Mouse (Mus musculus): ENCODE measurements at regions not wholly inside any gene's neighbourhood (a gene's known extent, or its start where the extent isn't known, plus 50 kb on each side); places are given as distances from the start of the nearest gene placed in this dataset.

- H3K36me3 ChIP-seq = no peaks in the 10 kb centered on the region
- 93% methylated on average over 3 of the region's 3 CpGs for WGBS
- no peak overlapping the region for H3K27ac ChIP-seq (replicated peaks)
- H3K9ac ChIP-seq (replicated peaks) = no peak overlapping the region
- H3K27me3 ChIP-seq = no peaks in the 10 kb centered on the region
- no peak overlapping the region for H3K4me3 ChIP-seq
- H3K4me2 ChIP-seq (replicated peaks) = no peak overlapping the region
- no peaks in the 10 kb centered on the region for H3K4me1 ChIP-seq
- ATAC-seq (ENCODE audit: low FRiP score, low read depth) = no peak
- H3K9me3 ChIP-seq = peaks cover 18% of the 10 kb centered on the region
Measured at GRCm38 (mm10) chr17:47089769-47090168, 79.4 kb upstream of the Ubr2 start.

- Histone ChIP-seq H3K4me3 (no peak overlapping the region), H3K27ac (replicated peaks) (no peak overlapping the region), H3K27me3 (no peaks in the 10 kb centered on the region), H3K4me2 (replicated peaks) (no peak overlapping the region), H3K9me3 (no peaks in the 10 kb centered on the region), H3K4me1 (no peaks in the 10 kb centered on the region), H3K36me3 (no peaks in the 10 kb centered on the region), H3K9ac (replicated peaks) (no peak overlapping the region)
- no peak for ATAC-seq (ENCODE audit: low FRiP score, low read depth)
- WGBS = 95% methylated on average over 2 of the region's 2 CpGs
Measured at GRCm38 (mm10) chr17:47069206-47069605, 58.9 kb upstream of the Ubr2 start.

GRCm38 (mm10) chr17:47065307-47065901 lies 55.0 kb upstream of the Ubr2 start:
- Histone ChIP-seq H3K4me1 (no peaks in the 10 kb centered on the region), H3K9ac (replicated peaks) (no peak overlapping the region), H3K9me3 (no peaks in the 10 kb centered on the region), H3K27me3 (no peaks in the 10 kb centered on the region), H3K4me3 (no peak overlapping the region), H3K4me2 (replicated peaks) (no peak overlapping the region), H3K36me3 (no peaks in the 10 kb centered on the region), H3K27ac (replicated peaks) (no peak overlapping the region)
- no peak for ATAC-seq (ENCODE audit: low FRiP score, low read depth)
- WGBS = 79% methylated on average over 4 of the region's 4 CpGs

GRCm38 (mm10) chr17:47064592-47065306 lies 54.4 kb upstream of the Ubr2 start:
- Histone ChIP-seq H3K27me3 (no peaks in the 10 kb centered on the region), H3K27ac (replicated peaks) (no peak overlapping the region), H3K4me2 (replicated peaks) (no peak overlapping the region), H3K9ac (replicated peaks) (no peak overlapping the region), H3K9me3 (no peaks in the 10 kb centered on the region), H3K36me3 (no peaks in the 10 kb centered on the region), H3K4me3 (no peak overlapping the region), H3K4me1 (no peaks in the 10 kb centered on the region)
- WGBS = 74% methylated on average over 14 of the region's 14 CpGs
- no peak for ATAC-seq (ENCODE audit: low FRiP score, low read depth)

- Histone ChIP-seq H3K4me3 (no peak overlapping the region), H3K4me1 (no peaks in the 10 kb centered on the region), H3K9ac (replicated peaks) (no peak overlapping the region), H3K36me3 (no peaks in the 10 kb centered on the region), H3K27ac (replicated peaks) (no peak overlapping the region), H3K9me3 (no peaks in the 10 kb centered on the region), H3K4me2 (replicated peaks) (no peak overlapping the region), H3K27me3 (no peaks in the 10 kb centered on the region)
- no peak for ATAC-seq (ENCODE audit: low FRiP score, low read depth)
- WGBS = 91% methylated on average over 4 of the region's 4 CpGs
Measured at GRCm38 (mm10) chr17:47064006-47064405, 53.6 kb upstream of the Ubr2 start.

- no peaks in the 10 kb centered on the region for H3K36me3 ChIP-seq
- no peak overlapping the region for H3K4me3 ChIP-seq
- H3K27me3 ChIP-seq = no peaks in the 10 kb centered on the region
- WGBS = 85% methylated on average over 8 of the region's 8 CpGs
- no peaks in the 10 kb centered on the region for H3K4me1 ChIP-seq
- H3K9me3 ChIP-seq = peaks cover 5% of the 10 kb centered on the region
- H3K4me2 ChIP-seq (replicated peaks) = no peak overlapping the region
- no peak overlapping the region for H3K9ac ChIP-seq (replicated peaks)
- no peak for ATAC-seq (ENCODE audit: low FRiP score, low read depth)
- H3K27ac ChIP-seq (replicated peaks) = no peak overlapping the region
Measured at GRCm38 (mm10) chr17:47061031-47061620, 50.8 kb upstream of the Ubr2 start.

Measured in midbrain, embryonic 12.5 days (tissue).